Mouse (Mus musculus) embryo, embryonic 10.5 days (tissue): Measurements from ENCODE around the gene Adam3.

ENCODE experiments used
- DNase-seq: peaks from one replicate; pipeline ENCODE4 v3.0.0-alpha.2; 2015; ENCODE audit warnings: low spot score

Adam3 gene

GRCm38 (mm10) chr8:24725630-24726029 lies at the start of gene Adam3:
TSS of gene Adam3 (minus strand) at chr8:24725852.
- no peak for DNase-seq

- no peak for DNase-seq
Observed at GRCm38 (mm10) chr8:24724886-24725626, 596 bp downstream of the Adam3 start.
